Mouse (Mus musculus): ENCODE data around the gene Nfkb1. TPM values are rescaled to one million over a fixed set of nuclear protein-coding genes. Genes with fewer than 3 reads are reported as not detected.

The Nfkb1 gene
- polyA plus RNA-seq, 1 experiment = 45.0 TPM

DNA sequence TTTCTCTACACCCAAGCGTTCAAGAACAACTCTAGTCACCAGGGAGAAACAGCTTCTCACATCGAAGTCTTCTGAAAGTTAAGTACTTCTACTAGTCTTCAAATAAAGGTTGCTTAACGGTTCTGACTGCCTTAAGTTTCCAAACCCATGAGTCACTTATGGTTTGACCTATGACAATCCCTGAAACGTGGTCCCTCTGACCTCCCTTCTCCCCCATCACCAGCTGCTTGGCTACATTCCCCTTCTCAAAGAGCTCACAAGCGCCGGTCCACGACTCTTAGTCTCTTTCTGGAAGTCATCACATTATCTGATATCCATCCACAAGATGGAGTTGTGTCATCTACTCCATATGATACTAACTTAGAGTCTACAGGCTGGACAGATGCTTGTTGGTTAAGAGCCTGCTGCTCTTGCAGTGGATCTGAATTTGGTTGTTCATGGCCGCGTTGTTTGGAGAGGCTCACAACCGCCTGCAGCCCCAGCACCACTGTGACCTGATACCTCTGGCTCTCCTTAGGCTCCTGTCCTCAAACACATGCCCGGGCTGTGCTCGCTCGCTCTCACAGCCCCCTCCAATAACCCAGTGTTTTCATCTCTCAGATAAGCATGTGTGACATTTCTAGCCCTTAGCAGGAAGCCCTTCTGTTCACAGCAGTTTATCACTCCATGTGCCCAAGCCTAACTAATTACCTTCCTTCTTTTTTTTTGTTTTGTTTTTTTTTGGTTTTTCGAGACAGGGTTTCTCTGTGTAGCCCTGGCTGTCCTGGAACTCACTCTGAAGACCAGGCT is 55.5 kb downstream of the Nfkb1 start:
- Histone ChIP-seq H3K79me2 (ENCODE audit: control insufficient read depth, insufficient read depth) (no peaks in the 10 kb centered on the region), H3K79me3 (ENCODE audit: low read depth) (no peaks in the 10 kb centered on the region), H3ac (ENCODE audit: control insufficient read depth, insufficient read length, low read depth) (no peak overlapping the region), H3K36me3 (ENCODE audit: control insufficient read depth, insufficient read depth) (peaks cover 53% of the 10 kb centered on the region), H3K4me3 (ENCODE audit: insufficient read depth, poor library complexity, severe bottlenecking) (no peak overlapping the region), H3K27me3 (ENCODE audit: control insufficient read depth, insufficient read depth, insufficient read length) (no peaks in the 10 kb centered on the region)
- TF ChIP-seq CEBPB (IDR thresholded peaks at IDR 0.05; ENCODE audit: low read depth) (no peak), USF1 (IDR thresholded peaks at IDR 0.05; ENCODE audit: low read depth) (no peak), MYOD1 (IDR thresholded peaks at IDR 0.05; ENCODE audit: control insufficient read depth, insufficient read length, low read depth) (no peak), CTCF (IDR thresholded peaks at IDR 0.05; ENCODE audit: control insufficient read depth, insufficient read depth, insufficient read length) (no peak), FOSL1 (IDR thresholded peaks at IDR 0.05; ENCODE audit: insufficient read depth, low read length, poor library complexity, severe bottlenecking) (no peak), MYOG (IDR thresholded peaks at IDR 0.05; ENCODE audit: control insufficient read depth, extremely low read depth, insufficient read length) (no peak), MAX (IDR thresholded peaks at IDR 0.05) (no peak)

GRCm38 (mm10) chr3:135635030-135635429 is 56.3 kb downstream of the Nfkb1 start:
- peaks cover 45% of the 10 kb centered on the region for H3K36me3 ChIP-seq (ENCODE audit: control insufficient read depth, insufficient read depth)
- H3K4me3 ChIP-seq (ENCODE audit: insufficient read depth, poor library complexity, severe bottlenecking) = no peak overlapping the region
- H3K79me2 ChIP-seq (ENCODE audit: control insufficient read depth, insufficient read depth) = no peaks in the 10 kb centered on the region
- no peaks in the 10 kb centered on the region for H3K79me3 ChIP-seq (ENCODE audit: low read depth)
- TF ChIP-seq CEBPB (IDR thresholded peaks at IDR 0.05; ENCODE audit: low read depth) = no peak
- TF ChIP-seq MAX (IDR thresholded peaks at IDR 0.05) = no peak
- no peak for TF ChIP-seq FOSL1 (IDR thresholded peaks at IDR 0.05; ENCODE audit: insufficient read depth, low read length, poor library complexity, severe bottlenecking)
- TF ChIP-seq USF1 (IDR thresholded peaks at IDR 0.05; ENCODE audit: low read depth) = no peak
- H3K27me3 ChIP-seq (ENCODE audit: control insufficient read depth, insufficient read depth, insufficient read length) = no peaks in the 10 kb centered on the region
- H3ac ChIP-seq (ENCODE audit: control insufficient read depth, insufficient read length, low read depth) = no peak overlapping the region

GRCm38 (mm10) chr3:135634275-135634674 is 57.1 kb downstream of the Nfkb1 start:
- TF ChIP-seq CEBPB (IDR thresholded peaks at IDR 0.05; ENCODE audit: low read depth) = no peak
- TF ChIP-seq MAX (IDR thresholded peaks at IDR 0.05) = no peak
- TF ChIP-seq MYOG (IDR thresholded peaks at IDR 0.05; ENCODE audit: control insufficient read depth, extremely low read depth, insufficient read length) = no peak
- Histone ChIP-seq H3K79me3 (ENCODE audit: low read depth) (no peaks in the 10 kb centered on the region), H3K36me3 (ENCODE audit: control insufficient read depth, insufficient read depth) (peaks cover 39% of the 10 kb centered on the region), H3ac (ENCODE audit: control insufficient read depth, insufficient read length, low read depth) (no peak overlapping the region), H3K4me3 (ENCODE audit: insufficient read depth, poor library complexity, severe bottlenecking) (no peak overlapping the region), H3K27me3 (ENCODE audit: control insufficient read depth, insufficient read depth, insufficient read length) (no peaks in the 10 kb centered on the region), H3K79me2 (ENCODE audit: control insufficient read depth, insufficient read depth) (no peaks in the 10 kb centered on the region)

DNA sequence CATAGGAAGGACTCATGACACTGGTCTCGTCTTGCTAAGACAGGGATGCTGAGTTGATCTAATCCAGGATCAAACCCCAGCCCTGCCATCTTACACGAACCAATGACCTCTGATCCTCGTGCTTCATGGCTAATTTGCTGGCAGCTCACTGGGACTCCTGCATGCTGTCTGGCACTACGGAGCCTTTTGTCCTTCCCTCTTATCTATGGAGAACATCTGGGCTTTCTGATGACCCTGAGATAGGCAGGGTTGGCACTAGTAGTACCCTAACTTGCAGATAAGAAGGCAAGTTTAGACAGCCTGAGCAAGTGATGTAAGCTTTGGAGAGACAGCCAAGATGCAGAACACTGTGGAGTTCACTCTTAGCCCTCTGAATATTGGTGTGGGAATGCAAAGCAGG is 59.5 kb downstream of the Nfkb1 start:
- no peak for TF ChIP-seq CTCF (IDR thresholded peaks at IDR 0.05; ENCODE audit: control insufficient read depth, insufficient read depth, insufficient read length)
- TF ChIP-seq MAX (IDR thresholded peaks at IDR 0.05) = no peak
- TF ChIP-seq FOSL1 (IDR thresholded peaks at IDR 0.05; ENCODE audit: insufficient read depth, low read length, poor library complexity, severe bottlenecking) = no peak
- TF ChIP-seq CEBPB (IDR thresholded peaks at IDR 0.05; ENCODE audit: low read depth) = no peak
- TF ChIP-seq USF1 (IDR thresholded peaks at IDR 0.05; ENCODE audit: low read depth) = no peak
- no peak for TF ChIP-seq MYOD1 (IDR thresholded peaks at IDR 0.05; ENCODE audit: control insufficient read depth, insufficient read length, low read depth)
- no peak for TF ChIP-seq MYOG (IDR thresholded peaks at IDR 0.05; ENCODE audit: control insufficient read depth, extremely low read depth, insufficient read length)
- H3K79me3 ChIP-seq (ENCODE audit: low read depth) = no peaks in the 10 kb centered on the region
- no peak overlapping the region for H3K4me3 ChIP-seq (ENCODE audit: insufficient read depth, poor library complexity, severe bottlenecking)
- peaks cover 44% of the 10 kb centered on the region for H3K36me3 ChIP-seq (ENCODE audit: control insufficient read depth, insufficient read depth)
- no peaks in the 10 kb centered on the region for H3K27me3 ChIP-seq (ENCODE audit: control insufficient read depth, insufficient read depth, insufficient read length)
- no peaks in the 10 kb centered on the region for H3K79me2 ChIP-seq (ENCODE audit: control insufficient read depth, insufficient read depth)
- no peak overlapping the region for H3ac ChIP-seq (ENCODE audit: control insufficient read depth, insufficient read length, low read depth)

DNA sequence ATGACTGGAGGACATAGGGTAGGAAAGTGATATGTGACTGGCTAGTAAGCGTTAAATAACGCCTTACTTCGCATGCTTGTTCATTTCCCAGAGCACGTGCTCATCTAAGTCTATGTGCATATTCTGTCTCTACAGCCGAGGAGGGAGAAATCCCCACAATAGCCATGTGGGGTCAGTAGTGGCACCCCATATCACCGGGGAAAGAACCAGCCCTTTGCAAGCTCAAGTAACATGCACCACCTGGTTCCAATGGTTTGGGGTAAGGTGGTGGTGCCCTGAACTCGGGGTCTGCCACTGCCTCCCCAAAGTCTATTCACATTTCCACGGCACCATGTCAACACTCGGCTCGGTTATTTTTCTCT is 60.3 kb downstream of the Nfkb1 start:
- H3K79me3 ChIP-seq (ENCODE audit: low read depth) = no peaks in the 10 kb centered on the region
- no peak overlapping the region for H3ac ChIP-seq (ENCODE audit: control insufficient read depth, insufficient read length, low read depth)
- no peaks in the 10 kb centered on the region for H3K79me2 ChIP-seq (ENCODE audit: control insufficient read depth, insufficient read depth)
- TF ChIP-seq USF1 (IDR thresholded peaks at IDR 0.05; ENCODE audit: low read depth) (no peak), MYOD1 (IDR thresholded peaks at IDR 0.05; ENCODE audit: control insufficient read depth, insufficient read length, low read depth) (no peak), MYOG (IDR thresholded peaks at IDR 0.05; ENCODE audit: control insufficient read depth, extremely low read depth, insufficient read length) (no peak), MAX (IDR thresholded peaks at IDR 0.05) (no peak), FOSL1 (IDR thresholded peaks at IDR 0.05; ENCODE audit: insufficient read depth, low read length, poor library complexity, severe bottlenecking) (no peak), CEBPB (IDR thresholded peaks at IDR 0.05; ENCODE audit: low read depth) (no peak), CTCF (IDR thresholded peaks at IDR 0.05; ENCODE audit: control insufficient read depth, insufficient read depth, insufficient read length) (no peak)
- H3K27me3 ChIP-seq (ENCODE audit: control insufficient read depth, insufficient read depth, insufficient read length) = no peaks in the 10 kb centered on the region
- H3K36me3 ChIP-seq (ENCODE audit: control insufficient read depth, insufficient read depth) = peaks cover 44% of the 10 kb centered on the region
- no peak overlapping the region for H3K4me3 ChIP-seq (ENCODE audit: insufficient read depth, poor library complexity, severe bottlenecking)

Data from C2C12 (cell line).